Mouse (Mus musculus) fibroblast of lung, adult 2 months (primary cell): ENCODE measurements around the gene Fam174a.

Experiments used
- DNase-seq: peaks from one replicate; pipeline ENCODE4 v3.0.0-alpha.2; 2011; ENCODE audit warnings: low read depth

Fam174a gene

DNA sequence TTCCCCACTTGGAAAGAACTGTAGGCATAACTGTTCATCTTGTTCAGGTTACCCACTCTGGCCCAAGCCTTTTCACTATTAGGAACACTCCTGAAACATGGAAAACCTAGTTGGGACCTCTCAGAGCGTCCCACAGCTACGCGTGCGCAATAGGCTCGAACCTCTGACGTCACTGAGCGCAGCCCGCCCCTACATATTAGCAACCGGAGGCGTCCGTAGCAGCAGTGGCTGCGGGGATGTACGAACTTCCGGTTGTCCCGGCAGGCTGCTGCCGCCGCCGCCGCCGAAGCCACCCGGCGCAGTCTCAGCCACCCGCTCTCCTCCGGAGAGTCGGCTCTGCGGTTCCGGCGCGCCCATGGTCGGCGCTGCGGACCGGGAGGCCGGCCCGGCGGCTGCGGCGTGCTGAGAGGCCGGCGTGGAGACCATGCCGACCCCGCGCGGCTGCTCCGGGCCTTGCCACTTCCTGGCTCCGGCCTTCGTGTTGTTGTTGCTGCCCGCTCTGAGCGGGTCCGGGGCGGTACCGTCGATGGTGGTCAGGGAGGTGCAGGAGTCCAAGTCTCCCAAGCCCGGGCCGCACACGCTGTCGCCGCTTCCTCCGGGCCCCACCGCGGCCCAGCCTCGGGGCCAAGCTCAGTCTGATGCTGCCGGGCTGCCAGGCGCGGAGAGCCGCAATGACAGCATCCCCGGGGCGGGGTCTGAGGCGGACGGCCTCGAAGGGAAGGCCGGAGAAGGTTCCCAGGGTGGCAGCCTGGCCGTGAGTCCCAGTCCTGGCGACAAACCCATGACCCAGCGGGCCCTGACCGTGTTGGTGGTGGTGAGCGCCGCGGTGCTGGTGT is at the start of gene Fam174a:
Gene Fam174a (plus strand): TSS at position 231 of the 836 bp plus-strand sequence.
- DNase-seq = peak; percentile 81

DNA sequence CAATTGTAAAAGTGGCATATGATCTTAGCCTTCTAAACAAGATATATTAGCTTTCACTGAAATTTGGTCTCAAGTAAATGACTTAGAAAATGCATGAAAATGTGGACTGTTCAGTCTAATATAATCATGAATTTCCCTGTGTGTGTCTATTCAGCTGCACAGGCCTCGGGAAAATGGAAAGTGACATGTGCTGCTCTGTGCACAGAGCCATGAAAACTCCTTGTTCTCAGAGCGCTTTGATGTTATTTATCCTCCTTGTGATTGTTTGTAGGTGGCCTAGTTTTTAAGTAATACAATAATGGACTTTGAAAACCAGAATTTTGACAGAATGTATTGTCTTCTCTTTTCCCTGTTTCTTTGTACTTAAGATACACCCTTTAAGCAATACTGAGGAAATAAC is 49.6 kb upstream of the Fam174a start:
- no peak for DNase-seq

DNA sequence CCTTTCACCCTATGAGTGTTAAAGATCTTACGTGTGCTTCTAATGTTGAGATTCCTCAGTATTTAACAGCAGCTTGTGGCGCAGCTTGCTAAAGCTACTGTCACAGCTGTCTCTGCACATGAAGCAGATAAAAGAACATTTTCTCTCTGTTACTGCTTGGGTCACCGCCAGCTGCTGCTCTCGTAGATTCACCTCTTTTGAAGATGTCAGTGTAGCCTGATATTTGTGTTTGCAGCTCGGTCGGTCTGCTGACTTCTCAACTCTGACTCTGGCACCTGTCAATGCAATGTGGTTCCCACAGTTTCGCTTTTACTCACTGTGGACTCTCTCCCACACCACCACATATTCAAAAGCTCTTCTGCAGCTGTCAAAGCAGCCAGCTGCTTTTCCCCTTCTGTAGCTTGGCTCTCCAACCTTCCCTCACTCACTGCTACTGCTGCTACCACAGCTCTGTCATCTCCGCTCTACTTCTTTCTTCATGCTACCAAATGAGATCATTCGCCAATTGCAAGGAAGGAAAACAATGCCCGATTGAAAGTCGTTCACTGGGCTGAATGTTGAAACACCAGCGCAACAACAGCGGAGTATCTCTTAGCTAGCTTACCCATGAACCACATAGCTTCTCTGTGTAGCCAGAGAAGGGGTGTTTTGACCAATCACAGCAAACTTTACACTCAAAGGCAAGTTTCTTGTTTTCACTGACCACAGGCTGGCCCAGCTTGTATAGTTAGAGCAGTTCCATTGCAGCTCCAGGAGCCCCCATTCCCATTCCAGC is 45.3 kb upstream of the Fam174a start:
- no peak for DNase-seq

DNA sequence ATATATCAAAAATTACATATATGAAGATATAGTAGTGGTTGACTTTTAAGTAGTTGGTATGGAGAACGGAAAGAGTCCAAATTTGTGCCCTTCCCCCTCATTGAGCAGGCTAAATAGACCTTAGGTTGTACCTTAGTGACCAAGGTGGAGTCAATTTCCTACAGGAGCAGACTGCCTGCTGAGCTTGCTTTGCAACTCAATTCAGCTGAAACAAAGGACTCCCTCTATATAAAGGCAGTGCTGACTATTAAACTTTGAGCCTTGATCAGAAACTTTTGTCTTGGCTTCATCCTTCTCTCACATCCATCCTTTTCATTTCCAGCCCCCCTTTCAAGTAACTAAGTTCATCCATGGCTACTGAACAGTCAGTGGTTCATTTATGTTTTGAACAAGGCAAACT is 40.1 kb upstream of the Fam174a start:
- no peak for DNase-seq

- no peak for DNase-seq
Observed at GRCm38 (mm10) chr1:95308324-95308723, 5.1 kb upstream of the Fam174a start.

- DNase-seq = no peak
Observed at GRCm38 (mm10) chr1:95314229-95314555, 769 bp downstream of the Fam174a start.

DNA sequence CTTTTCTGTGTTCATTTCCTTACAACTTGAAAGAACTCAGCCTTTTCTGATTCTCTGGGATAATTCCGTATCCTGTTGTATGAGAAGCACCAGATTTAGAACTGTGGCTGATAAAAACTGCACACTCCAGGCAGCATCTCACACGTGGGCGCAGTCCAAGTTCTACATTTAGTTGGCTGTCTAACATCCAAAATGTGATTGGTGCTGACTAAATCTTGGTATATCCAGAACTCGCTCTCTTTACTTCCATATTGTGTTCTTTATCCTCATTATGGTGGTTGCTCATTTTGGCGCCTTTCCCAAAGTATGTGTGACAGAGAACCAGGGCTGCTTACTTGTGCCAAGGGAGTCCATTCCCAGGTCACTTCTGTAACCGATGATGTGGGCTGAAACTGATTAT is 2.6 kb downstream of the Fam174a start:
- no peak for DNase-seq

DNA sequence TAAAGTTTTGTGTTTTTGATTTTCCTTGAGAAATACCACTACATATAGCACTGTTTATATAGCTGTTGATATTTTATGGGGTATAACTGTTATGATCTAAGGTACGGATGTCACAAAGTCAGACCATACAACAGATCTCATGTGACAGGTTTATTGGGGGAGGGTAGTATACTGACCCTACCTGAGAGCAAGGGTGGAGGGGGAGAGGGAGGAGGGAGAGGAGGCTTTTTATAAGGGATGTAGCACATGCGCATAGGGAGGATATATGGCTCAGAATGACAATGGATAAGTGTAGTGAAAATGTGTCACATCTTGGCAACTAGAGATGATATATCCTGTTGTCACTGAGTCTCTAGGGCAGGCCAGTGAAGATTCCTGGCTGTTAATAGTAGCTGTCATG is 8.8 kb downstream of the Fam174a start:
- no peak for DNase-seq

- no peak for DNase-seq
Observed at GRCm38 (mm10) chr1:95323004-95323403, 9.6 kb downstream of the Fam174a start.

DNA sequence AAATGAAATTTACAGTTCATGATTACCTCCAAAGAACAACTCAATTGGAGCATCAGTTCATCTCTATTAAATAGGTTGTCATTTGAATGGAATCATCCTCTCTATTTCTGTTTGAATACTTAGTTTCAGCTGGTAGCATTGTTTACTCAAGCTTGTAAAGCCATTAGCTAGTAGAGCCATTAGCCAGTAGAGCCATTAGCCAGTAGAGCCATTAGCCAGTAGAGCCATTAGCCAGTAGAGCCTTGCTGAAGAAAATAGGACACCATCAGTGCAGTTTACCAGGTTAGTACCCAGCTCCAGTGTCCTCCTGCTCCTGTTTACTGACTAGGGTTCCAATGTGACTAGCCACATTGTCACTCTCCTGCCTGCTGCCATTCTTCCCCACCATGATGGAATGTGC is 13.4 kb downstream of the Fam174a start:
- DNase-seq = no peak

GRCm38 (mm10) chr1:95339618-95340017 is 26.2 kb downstream of the Fam174a start:
- no peak for DNase-seq

- no peak for DNase-seq
Observed at GRCm38 (mm10) chr1:95342242-95342641, 28.8 kb downstream of the Fam174a start.

- no peak for DNase-seq
Observed at GRCm38 (mm10) chr1:95343585-95344485, 30.4 kb downstream of the Fam174a start.

DNA sequence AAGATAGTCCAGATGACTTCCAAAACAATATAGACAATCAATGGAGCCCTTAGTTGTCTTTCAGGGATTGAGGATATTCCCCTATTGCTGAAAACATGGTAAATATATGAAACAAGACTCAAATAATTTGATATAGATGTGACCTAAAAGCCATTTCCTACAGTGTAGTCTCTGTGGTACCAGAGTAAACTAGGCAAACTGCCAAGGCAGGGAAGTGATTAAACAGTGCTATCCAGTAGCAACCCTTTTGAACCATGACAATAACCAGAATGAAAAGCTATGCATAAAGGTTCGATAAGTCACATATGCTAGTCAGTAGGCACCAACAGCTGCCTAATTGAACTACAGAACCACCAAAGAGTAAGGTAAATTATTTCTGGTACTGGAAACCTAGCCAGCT is 40.7 kb downstream of the Fam174a start:
- DNase-seq = no peak

- DNase-seq = no peak
Observed at GRCm38 (mm10) chr1:95356904-95357303, 43.5 kb downstream of the Fam174a start.

- no peak for DNase-seq
Observed at GRCm38 (mm10) chr1:95363692-95364091, 50.3 kb downstream of the Fam174a start.

DNA sequence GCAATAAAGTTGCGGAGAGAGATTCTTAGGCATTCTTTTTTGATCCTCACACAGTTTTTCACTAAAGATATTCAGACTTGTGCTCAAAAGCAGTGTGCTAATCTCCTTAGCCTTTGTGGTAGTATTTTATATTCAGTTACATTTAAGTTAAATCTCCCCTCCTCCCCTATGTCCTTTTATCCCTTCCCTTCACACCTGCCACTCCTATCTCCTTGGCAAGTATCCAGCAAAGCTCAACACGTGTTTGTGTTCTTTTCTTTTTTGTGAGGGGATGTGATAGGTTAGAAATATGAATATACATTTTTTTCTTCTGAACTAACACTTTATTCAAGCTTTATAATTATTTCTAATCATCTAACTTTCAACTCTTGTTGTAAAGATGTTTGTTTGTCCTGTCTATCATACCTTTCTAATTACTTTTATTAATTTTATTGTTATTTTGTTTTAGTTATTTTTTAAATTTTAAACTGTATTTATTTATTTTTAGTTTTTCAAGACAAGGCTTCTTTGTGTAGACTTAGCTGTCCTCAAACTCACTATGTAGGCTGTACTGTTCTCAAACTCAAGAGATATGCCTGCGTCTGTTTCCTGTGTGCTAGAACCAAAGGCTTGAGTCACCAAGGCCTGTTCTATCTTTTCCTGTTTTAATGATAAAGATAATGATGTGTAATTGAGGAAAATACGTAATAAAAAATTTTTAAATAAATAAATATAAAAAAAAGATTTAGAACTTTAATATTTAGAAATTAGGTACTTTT is 53.4 kb downstream of the Fam174a start:
- no peak for DNase-seq

- DNase-seq = no peak
Observed at GRCm38 (mm10) chr1:95367748-95368147, 54.3 kb downstream of the Fam174a start.

- DNase-seq = no peak
Observed at GRCm38 (mm10) chr1:95375443-95375842, 62.0 kb downstream of the Fam174a start.

DNA sequence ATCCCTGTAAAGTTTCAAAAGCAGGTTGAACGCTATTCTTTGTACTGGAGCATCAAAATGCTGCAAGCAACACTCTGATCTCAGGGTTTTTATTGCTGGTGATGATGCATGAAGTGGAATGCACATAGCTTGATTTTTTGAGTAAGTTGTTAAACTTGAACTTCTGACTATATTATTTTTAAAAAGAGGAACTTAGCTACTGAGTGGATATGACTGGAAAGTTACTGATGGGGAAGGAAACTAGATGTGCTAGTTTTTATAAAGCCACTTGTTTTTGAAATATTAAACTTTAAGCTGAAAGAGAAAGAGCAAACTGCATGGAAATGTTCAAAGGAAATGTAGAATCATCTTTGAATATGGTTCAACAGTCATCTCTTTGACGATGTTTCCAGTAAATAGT is 67.6 kb downstream of the Fam174a start:
- DNase-seq = no peak
